Mouse (Mus musculus): ENCODE measurements at regions not wholly inside any gene's neighbourhood (a gene's known extent, or its start where the extent isn't known, plus 50 kb on each side); places are given as distances from the start of the nearest gene placed in this dataset.
A peak's percentile ranks its signal among the peaks of the same experiment; 100 is the strongest.

DNA sequence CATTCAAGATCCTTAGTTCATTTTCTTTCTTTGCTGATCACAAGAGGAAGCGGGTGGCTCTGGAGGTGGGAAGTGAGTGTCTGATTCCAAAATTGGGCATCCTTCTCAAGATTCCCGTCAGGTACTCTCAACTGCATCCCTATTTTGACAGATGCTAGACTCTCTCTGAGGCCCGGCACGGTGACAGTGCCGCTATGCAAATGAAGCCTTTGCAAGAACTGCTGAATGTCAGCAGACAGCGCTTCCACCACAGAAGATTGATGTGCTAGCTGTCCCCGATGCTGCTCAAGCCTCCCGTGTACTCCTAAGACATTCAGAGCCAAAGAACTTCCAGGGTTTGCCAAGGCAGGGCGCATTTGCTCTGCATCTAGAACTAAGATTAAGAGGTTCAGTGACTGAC lies 50.9 kb upstream of the Cpne4 start:
- H3K27ac ChIP-seq: no peak overlapping the region
- 72% methylated on average over 9 of the region's 9 CpGs for WGBS
- no peaks in the 10 kb centered on the region for H3K36me3 ChIP-seq
- DNase-seq (ENCODE audit: low spot score): no peak
- no peaks in the 10 kb centered on the region for H3K4me1 ChIP-seq
- H3K4me3 ChIP-seq: no peak overlapping the region
- H3K9me3 ChIP-seq (replicated peaks): no peaks in the 10 kb centered on the region
- no peaks in the 10 kb centered on the region for H3K27me3 ChIP-seq (ENCODE audit: low read depth, poor library complexity, severe bottlenecking)

DNA sequence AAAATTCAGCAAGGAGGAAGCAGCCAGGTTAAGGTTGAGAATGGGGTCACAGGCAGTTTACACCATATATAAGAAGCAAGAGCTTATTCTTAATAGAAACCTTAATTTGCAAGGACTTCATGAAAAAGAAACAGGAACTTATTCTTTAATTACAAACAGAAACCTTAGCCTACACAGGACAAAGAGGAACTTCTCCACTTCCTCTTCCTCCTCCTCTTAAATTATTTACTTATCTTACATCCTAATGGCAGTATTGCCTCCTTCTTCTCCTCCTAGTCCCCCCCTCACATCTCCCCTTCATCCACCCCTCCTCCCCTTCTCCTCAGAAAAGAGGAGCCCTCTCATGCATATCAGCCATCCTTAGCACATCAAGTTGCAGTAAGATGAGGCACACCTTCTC lies 56.4 kb upstream of the Cpne4 start:
- peaks cover 6% of the 10 kb centered on the region for H3K4me1 ChIP-seq
- no peaks in the 10 kb centered on the region for H3K36me3 ChIP-seq
- H3K4me3 ChIP-seq: no peak overlapping the region
- DNase-seq (ENCODE audit: low spot score): no peak
- no peak overlapping the region for H3K27ac ChIP-seq
- H3K27me3 ChIP-seq (ENCODE audit: low read depth, poor library complexity, severe bottlenecking): no peaks in the 10 kb centered on the region
- no peaks in the 10 kb centered on the region for H3K9me3 ChIP-seq (replicated peaks)

DNA sequence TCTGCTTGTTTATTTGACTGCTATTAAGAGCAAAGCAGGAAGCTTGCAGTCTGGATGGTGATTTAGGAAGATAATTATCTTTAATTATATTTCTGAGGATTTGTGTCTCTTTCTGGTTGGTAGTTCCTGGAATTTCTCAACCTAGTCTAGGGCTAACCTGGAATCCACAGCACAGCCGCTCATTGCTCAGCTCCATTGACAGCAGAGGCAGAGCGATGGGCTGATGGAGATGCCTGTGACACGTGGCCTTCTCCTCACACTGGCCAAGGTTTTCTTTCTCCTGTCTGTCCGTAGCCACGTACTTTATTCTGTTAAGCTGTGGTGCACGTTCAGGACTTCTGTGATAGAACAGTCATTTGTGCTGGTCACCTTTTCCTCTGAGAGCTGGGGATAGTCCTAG lies 57.7 kb upstream of the Cpne4 start:
- 67% methylated on average over 6 of the region's 6 CpGs for WGBS
- no peak for DNase-seq (ENCODE audit: low spot score)
- no peak overlapping the region for H3K4me3 ChIP-seq
- peaks cover 6% of the 10 kb centered on the region for H3K4me1 ChIP-seq
- H3K27ac ChIP-seq: no peak overlapping the region
- H3K9me3 ChIP-seq (replicated peaks): no peaks in the 10 kb centered on the region
- no peaks in the 10 kb centered on the region for H3K27me3 ChIP-seq (ENCODE audit: low read depth, poor library complexity, severe bottlenecking)
- H3K36me3 ChIP-seq: no peaks in the 10 kb centered on the region

DNA sequence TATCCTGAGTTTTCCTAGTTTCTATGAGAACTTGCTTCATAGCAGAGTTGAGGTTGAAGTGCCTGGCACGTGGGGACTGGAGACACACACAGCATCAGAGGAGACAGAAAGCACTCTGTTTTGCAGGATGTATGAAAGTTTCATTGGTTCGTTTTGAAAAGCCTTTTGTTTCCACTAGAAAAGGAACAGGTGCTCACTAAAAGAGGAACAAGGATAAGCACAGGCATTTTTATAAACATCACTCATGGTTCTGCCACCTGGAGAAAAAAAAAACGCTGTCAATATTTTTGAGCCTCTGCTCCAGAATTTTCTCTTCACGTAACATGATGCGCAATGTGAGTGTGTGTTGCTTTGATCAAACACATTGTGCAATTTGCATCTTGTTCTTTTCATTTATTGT lies 64.6 kb upstream of the Cpne4 start:
- no peaks in the 10 kb centered on the region for H3K4me1 ChIP-seq
- no peaks in the 10 kb centered on the region for H3K36me3 ChIP-seq
- DNase-seq (ENCODE audit: low spot score): no peak
- H3K27me3 ChIP-seq (ENCODE audit: low read depth, poor library complexity, severe bottlenecking): no peaks in the 10 kb centered on the region
- H3K9me3 ChIP-seq (replicated peaks): no peaks in the 10 kb centered on the region
- no peak overlapping the region for H3K4me3 ChIP-seq
- no peak overlapping the region for H3K27ac ChIP-seq
- WGBS: 79% methylated on average over 5 of the region's 5 CpGs

DNA sequence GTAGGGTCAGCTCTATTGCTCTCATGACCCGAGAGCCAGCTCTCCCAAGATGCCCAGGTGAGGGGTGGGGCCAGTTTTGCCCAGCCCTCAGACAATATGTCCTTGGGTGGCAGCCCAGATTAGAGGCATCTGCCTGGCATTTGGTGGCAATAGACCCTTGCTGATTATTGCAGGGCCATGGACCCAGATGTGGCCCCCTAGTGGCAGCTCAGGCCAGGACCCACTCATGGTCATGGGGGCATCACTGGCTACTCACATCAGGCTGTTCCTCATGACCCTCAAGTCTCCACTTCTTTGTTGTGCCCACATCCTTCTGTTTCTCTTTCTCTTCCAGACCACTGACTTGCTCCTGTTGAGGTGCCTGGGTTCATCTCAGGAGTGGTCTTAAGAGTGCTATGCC lies 66.4 kb upstream of the Cpne4 start:
- 57% methylated on average over 1 of the region's 1 CpGs for WGBS

DNA sequence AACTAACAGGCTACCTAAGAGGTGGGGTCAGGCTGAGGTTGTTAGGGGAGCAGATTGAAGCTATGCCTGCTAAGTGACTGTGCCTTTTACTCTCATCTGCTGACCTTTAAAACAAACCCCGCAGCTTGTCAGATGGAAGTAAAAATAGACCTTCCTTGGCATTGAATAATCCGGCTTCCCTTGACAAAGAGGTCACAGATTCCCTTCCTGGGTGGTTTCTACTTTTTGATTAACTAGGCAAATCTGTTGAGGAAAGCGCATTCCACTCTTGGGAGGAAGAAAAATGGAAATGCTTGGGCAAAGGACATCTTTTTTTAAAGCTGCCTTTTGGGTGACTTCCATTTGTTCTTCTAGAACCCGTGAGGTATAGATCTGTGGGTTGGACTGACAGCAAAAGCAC lies 72.3 kb upstream of the Cpne4 start:
- no peaks in the 10 kb centered on the region for H3K27me3 ChIP-seq (ENCODE audit: low read depth, poor library complexity, severe bottlenecking)
- WGBS: 74% methylated on average over 4 of the region's 4 CpGs
- H3K9me3 ChIP-seq (replicated peaks): no peaks in the 10 kb centered on the region
- H3K27ac ChIP-seq: no peak overlapping the region
- H3K4me1 ChIP-seq: no peaks in the 10 kb centered on the region
- H3K36me3 ChIP-seq: no peaks in the 10 kb centered on the region
- DNase-seq (ENCODE audit: low spot score): no peak
- H3K4me3 ChIP-seq: no peak overlapping the region

More for the DNA sequence above, 66.4 kb upstream of the Cpne4 start:
- Histone ChIP-seq H3K4me3 (no peak overlapping the region), H3K4me1 (no peaks in the 10 kb centered on the region), H3K36me3 (no peaks in the 10 kb centered on the region), H3K9me3 (replicated peaks) (no peaks in the 10 kb centered on the region), H3K27ac (no peak overlapping the region), H3K27me3 (ENCODE audit: low read depth, poor library complexity, severe bottlenecking) (no peaks in the 10 kb centered on the region)
- DNase-seq (ENCODE audit: low spot score): no peak

DNA sequence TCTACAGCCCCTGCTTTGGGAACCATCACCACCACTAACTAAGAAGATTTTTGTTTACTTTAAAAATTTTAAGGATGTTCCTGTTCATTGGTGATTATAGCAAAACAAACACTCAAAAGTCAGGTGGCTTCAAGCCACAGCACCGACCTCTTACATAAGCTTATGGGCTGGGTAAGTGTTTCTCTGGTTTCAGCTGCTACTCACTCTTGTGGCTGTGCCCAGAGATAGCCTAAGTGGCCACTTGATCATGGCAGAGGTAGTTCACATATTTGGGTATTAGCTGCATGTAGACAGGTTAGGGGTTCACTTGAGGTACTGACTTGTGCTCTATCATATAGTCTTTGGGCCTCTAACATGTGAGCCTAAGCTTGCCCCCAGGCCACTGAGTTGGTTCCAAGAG lies 79.8 kb upstream of the Cpne4 start:
- DNase-seq (ENCODE audit: low spot score): no peak

DNA sequence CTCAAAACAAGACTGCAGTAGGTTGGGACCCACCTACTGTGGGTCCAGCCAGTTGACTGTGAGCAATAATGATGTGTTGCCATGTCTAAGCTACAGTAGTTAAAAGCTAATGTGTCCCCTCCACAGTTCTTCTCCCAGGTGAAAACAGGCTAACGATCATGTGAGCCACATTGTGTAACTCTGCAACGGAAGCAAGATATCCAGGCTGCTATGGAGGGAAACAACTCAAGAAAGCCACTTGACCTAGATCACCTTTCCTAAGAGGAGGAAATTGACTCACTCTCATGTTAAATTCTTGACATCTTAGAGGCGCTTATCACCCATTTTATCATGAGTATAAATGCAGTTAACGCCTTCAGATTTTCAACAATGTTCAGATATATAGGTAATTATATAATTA lies 83.4 kb upstream of the Cpne4 start:
- DNase-seq (ENCODE audit: low spot score): no peak
- H3K27me3 ChIP-seq (ENCODE audit: low read depth, poor library complexity, severe bottlenecking): no peaks in the 10 kb centered on the region
- H3K4me3 ChIP-seq: no peak overlapping the region
- 93% methylated on average over 4 of the region's 4 CpGs for WGBS
- no peaks in the 10 kb centered on the region for H3K9me3 ChIP-seq (replicated peaks)
- no peak overlapping the region for H3K27ac ChIP-seq
- no peaks in the 10 kb centered on the region for H3K4me1 ChIP-seq
- no peaks in the 10 kb centered on the region for H3K36me3 ChIP-seq

More for the DNA sequence above, 79.8 kb upstream of the Cpne4 start:
- Histone ChIP-seq H3K9me3 (replicated peaks) (no peaks in the 10 kb centered on the region), H3K27me3 (ENCODE audit: low read depth, poor library complexity, severe bottlenecking) (no peaks in the 10 kb centered on the region), H3K4me3 (no peak overlapping the region), H3K36me3 (no peaks in the 10 kb centered on the region), H3K27ac (no peak overlapping the region), H3K4me1 (no peaks in the 10 kb centered on the region)
- 86% methylated on average over 1 of the region's 1 CpGs for WGBS

DNA sequence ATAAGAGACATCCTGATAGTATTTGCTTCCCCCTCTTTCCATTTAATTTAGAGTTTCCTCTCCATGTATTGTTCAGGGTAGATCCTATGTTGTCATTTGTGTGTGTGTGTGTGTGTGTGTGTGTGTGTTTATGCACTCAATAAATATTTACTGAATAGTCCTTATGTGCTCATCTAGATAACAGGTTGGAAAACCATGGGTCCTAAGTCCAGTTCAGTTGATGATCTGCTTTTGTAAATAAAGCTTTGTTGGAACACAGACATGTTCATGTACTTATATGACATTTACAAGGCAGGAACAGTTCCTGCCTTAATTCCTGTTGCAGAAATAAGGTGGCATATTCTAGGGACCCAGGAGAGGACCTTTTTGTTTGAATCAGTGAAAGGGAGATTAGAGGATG lies 87.0 kb upstream of the Cpne4 start:
- no peaks in the 10 kb centered on the region for H3K27me3 ChIP-seq (ENCODE audit: low read depth, poor library complexity, severe bottlenecking)
- H3K4me1 ChIP-seq: no peaks in the 10 kb centered on the region
- no peaks in the 10 kb centered on the region for H3K9me3 ChIP-seq (replicated peaks)
- no peak overlapping the region for H3K4me3 ChIP-seq
- DNase-seq (ENCODE audit: low spot score): no peak
- no peak overlapping the region for H3K27ac ChIP-seq
- no peaks in the 10 kb centered on the region for H3K36me3 ChIP-seq

DNA sequence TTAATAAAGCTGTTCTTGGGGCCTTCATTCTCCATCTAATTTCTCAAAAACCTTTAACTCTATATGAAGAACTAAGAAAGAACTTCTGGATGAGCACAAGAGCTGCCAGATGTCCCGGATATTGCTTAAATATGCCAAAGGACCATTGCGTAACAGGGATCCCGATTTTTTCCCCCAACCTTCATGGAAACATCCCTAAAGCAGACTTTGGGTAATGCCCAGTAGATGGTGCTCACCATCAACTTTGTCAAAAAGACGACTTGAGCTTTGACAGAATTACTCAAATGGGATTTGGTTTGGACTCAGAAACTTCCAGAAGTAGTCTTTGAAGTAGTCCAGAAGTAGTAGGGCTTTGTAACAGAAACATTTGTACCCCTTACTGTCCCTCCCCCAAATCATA lies 89.5 kb upstream of the Cpne4 start:
- Histone ChIP-seq H3K4me1 (no peaks in the 10 kb centered on the region), H3K27ac (no peak overlapping the region), H3K4me3 (no peak overlapping the region), H3K36me3 (no peaks in the 10 kb centered on the region), H3K9me3 (replicated peaks) (no peaks in the 10 kb centered on the region), H3K27me3 (ENCODE audit: low read depth, poor library complexity, severe bottlenecking) (no peaks in the 10 kb centered on the region)
- DNase-seq (ENCODE audit: low spot score): no peak
- WGBS: 40% methylated on average over 4 of the region's 4 CpGs

DNA sequence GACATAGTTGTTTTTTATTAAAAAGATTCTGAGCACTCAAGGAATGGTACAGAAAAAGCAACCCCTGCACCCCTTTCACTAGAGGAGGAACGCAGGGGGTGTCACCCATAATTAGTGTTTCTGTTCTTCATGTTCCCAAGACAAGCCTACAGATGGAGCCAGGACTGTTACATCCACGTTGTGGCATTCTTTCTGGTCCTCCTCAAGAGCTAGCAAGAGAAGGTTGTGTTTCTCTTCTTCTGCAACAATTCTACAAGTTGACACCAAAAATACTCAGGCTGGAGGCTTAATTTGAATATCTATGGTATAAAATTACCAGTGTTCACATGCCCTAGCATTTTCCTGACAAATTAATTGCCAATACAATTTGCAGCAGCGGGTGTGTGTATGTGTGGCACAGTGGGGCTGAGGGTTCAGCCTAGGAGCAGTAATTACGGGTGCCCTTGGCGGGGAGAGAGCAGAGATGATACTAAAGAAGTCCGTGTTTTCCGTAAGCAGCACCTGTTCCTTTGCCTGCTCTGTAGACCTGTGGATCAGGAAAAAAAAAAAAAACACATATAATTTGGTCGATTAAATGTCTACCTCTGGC lies 98.4 kb upstream of the Cpne4 start:
- no peaks in the 10 kb centered on the region for H3K36me3 ChIP-seq
- 73% methylated on average over 8 of the region's 8 CpGs for WGBS
- no peak for DNase-seq (ENCODE audit: low spot score)
- H3K9me3 ChIP-seq (replicated peaks): no peaks in the 10 kb centered on the region
- H3K27me3 ChIP-seq (ENCODE audit: low read depth, poor library complexity, severe bottlenecking): no peaks in the 10 kb centered on the region
- H3K4me3 ChIP-seq: no peak overlapping the region
- H3K4me1 ChIP-seq: no peaks in the 10 kb centered on the region
- H3K27ac ChIP-seq: no peak overlapping the region

DNA sequence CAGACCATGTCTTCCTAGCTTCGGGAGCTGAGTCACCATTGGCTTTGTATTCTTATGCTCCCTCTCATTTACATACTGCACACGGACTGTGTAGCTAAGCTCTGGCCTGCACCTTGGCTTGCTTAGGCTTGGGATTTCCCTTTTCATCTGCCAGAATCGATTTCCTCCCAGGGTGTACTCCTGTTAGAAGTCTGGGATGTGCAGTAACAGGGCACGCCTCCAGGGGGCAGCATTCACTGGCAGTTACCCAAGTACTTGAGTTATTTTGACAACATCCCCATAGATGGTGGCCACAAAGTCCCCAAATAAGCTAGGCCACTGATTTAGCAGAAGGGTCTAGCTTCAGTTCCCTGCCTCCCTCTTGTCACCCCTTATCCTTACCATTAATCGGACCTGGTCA lies 102.2 kb upstream of the Cpne4 start:
- Histone ChIP-seq H3K36me3 (no peaks in the 10 kb centered on the region), H3K27me3 (ENCODE audit: low read depth, poor library complexity, severe bottlenecking) (no peaks in the 10 kb centered on the region), H3K4me3 (no peak overlapping the region), H3K4me1 (no peaks in the 10 kb centered on the region), H3K9me3 (replicated peaks) (no peaks in the 10 kb centered on the region), H3K27ac (no peak overlapping the region)
- peak; percentile 59 for DNase-seq (ENCODE audit: low spot score)
- 62% methylated on average over 5 of the region's 5 CpGs for WGBS

DNA sequence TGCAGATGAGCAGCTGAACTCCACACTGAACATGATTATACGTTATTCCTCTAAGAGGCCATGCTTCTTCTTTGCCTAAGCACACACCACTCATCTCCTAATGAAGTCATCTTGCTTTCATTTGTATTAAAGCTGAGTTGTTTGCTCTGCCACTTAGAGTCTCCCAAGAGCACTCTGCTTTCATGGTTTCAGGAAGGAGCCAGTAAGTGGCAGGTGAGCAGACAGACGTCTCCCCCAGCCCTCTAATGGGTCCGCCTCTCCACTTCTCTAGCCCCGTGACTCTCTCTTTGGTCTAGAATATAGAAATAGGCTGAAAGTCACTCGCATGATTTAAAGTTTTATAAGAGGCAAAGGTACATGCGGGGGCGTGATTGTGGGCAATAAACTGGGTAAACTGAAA lies 103.8 kb upstream of the Cpne4 start:
- no peak for DNase-seq (ENCODE audit: low spot score)

DNA sequence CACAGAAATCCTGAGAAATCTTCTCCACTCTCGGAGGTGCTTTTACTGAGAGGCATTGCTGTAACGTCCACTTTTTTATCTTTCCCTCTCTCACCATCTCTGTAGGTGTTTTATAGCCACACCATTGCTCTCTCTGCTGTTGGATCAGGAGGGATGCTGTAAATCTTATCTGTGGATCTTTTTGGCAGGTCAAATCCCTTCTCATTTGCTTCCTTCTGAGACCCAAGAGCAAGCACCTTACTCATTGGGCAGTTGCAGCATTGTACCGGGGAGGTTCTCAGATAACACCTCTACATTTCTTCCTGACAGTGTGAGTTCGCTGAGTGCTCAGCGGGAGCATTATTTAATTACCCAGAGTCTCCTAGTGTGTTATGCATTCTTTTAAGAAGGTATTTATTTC lies 75.5 kb upstream of the Acpp start:
- Histone ChIP-seq H3K36me3 (no peaks in the 10 kb centered on the region), H3K9me3 (replicated peaks) (no peaks in the 10 kb centered on the region), H3K4me3 (no peak overlapping the region), H3K27me3 (ENCODE audit: low read depth, poor library complexity, severe bottlenecking) (no peaks in the 10 kb centered on the region), H3K4me1 (peaks cover 20% of the 10 kb centered on the region), H3K27ac (no peak overlapping the region)
- DNase-seq (ENCODE audit: low spot score): no peak
- 21% methylated on average over 5 of the region's 5 CpGs for WGBS

More for the DNA sequence above, 103.8 kb upstream of the Cpne4 start:
- no peak overlapping the region for H3K27ac ChIP-seq
- H3K9me3 ChIP-seq (replicated peaks): no peaks in the 10 kb centered on the region
- H3K36me3 ChIP-seq: no peaks in the 10 kb centered on the region
- no peaks in the 10 kb centered on the region for H3K27me3 ChIP-seq (ENCODE audit: low read depth, poor library complexity, severe bottlenecking)
- no peaks in the 10 kb centered on the region for H3K4me1 ChIP-seq
- no peak overlapping the region for H3K4me3 ChIP-seq
- 77% methylated on average over 7 of the region's 7 CpGs for WGBS
